Mouse (Mus musculus): Measurements from ENCODE around the gene Sept11. TPM values are rescaled to one million over a fixed set of nuclear protein-coding genes. Genes with fewer than 3 reads are reported as not detected.

Gene Sept11
- polyA plus RNA-seq, 1 experiment from 2014 or later: 251 TPM

DNA sequence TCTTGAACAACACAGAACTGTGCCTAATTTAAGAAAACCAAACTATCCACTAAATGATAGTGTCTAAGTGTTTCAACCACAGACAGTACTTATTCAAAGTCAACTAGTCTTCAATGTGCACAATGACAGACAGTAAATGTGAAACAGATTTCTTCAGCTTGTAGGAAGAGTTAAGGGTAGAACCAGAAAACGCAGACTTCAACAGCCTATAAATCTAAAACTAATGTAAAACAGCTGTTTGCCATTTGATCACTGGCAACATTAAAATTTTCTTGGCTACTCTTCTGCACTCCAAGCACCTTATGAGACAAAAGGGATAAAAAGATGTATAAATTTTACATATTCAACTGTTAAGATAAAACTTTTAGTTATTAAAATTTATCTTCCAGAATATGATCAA lies 107.9 kb downstream of the Sept11 start:
- H3K27me3 ChIP-seq (ENCODE audit: control insufficient read depth, insufficient read depth, low read length): no peaks in the 10 kb centered on the region
- H3K9me3 ChIP-seq (ENCODE audit: control insufficient read depth, low read length): no peaks in the 10 kb centered on the region
- no peak overlapping the region for H3K9ac ChIP-seq (ENCODE audit: low read length)
- no peak overlapping the region for H3K27ac ChIP-seq (ENCODE audit: low read depth, low read length)
- no peak overlapping the region for H3K4me2 ChIP-seq
- DNase-seq (ENCODE audit: low spot score, missing footprints) (no peak), ATAC-seq (ENCODE audit: low FRiP score) (no peak)
- whole genome bisulfite sequencing: 92% methylated on average over 1 of the region's 1 CpGs
- H3K4me3 ChIP-seq (ENCODE audit: low read depth, low read length): no peak overlapping the region
- H3K4me1 ChIP-seq (ENCODE audit: control insufficient read depth, insufficient read depth, low read length): no peaks in the 10 kb centered on the region; the same call in 1 of the 2 replicates
- H3K36me3 ChIP-seq (ENCODE audit: control insufficient read depth, insufficient read depth, low read length): peaks cover 6% of the 10 kb centered on the region

DNA sequence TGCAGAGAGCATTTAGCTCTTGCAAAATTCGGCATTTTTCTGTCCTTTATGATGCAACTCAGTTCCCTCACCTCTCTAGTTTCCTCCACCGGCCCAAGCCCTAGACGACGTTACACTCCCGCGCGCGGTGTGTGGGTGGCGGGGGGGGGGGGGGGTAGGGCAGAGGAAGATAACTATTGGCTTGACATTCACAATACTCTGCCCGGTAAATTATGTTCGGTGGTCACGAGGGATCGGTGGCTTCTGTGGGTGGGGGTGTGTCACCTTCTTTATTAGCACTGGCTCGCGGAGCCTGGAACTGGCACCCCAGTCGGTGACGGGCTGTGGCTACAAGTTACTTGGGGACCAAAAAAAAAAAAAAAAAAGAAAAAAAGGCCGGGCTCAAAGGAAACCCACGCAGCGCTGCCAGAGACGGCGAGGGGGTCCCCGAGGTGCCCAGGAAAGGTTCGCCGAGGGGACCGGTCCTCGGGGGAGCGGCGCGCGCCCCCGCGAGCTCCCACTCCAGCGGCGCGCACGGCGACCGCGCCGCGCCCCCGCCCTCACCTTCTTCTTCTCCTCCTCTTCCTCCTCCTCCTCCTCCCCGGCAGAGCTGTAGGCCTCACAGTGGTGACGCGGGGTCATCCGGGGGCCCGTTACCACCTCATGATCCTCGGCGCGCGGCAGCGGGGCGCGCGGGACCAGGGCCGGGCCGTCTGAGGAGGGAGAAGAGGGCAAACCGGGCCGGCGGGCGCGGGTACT lies 112.3 kb downstream of the Sept11 start:
- ATAC-seq (ENCODE audit: low FRiP score) (peak; percentile 70), DNase-seq (ENCODE audit: low spot score, missing footprints) (peak; percentile 93)
- Histone ChIP-seq H3K4me2 (peak overlapping the region; percentile 71), H3K9ac (ENCODE audit: low read length) (peak overlapping the region; percentile 93), H3K4me3 (ENCODE audit: low read depth, low read length) (peak overlapping the region; percentile 93), H3K4me1 (ENCODE audit: control insufficient read depth, insufficient read depth, low read length) (no peaks in the 10 kb centered on the region; the same call in 1 of the 2 replicates), H3K27ac (ENCODE audit: low read depth, low read length) (peak overlapping the region; percentile 86), H3K9me3 (ENCODE audit: control insufficient read depth, low read length) (no peaks in the 10 kb centered on the region), H3K36me3 (ENCODE audit: control insufficient read depth, insufficient read depth, low read length) (no peaks in the 10 kb centered on the region), H3K27me3 (ENCODE audit: control insufficient read depth, insufficient read depth, low read length) (no peaks in the 10 kb centered on the region)
- under 1% methylated on average over 42 of the region's 63 CpGs for WGBS

DNA sequence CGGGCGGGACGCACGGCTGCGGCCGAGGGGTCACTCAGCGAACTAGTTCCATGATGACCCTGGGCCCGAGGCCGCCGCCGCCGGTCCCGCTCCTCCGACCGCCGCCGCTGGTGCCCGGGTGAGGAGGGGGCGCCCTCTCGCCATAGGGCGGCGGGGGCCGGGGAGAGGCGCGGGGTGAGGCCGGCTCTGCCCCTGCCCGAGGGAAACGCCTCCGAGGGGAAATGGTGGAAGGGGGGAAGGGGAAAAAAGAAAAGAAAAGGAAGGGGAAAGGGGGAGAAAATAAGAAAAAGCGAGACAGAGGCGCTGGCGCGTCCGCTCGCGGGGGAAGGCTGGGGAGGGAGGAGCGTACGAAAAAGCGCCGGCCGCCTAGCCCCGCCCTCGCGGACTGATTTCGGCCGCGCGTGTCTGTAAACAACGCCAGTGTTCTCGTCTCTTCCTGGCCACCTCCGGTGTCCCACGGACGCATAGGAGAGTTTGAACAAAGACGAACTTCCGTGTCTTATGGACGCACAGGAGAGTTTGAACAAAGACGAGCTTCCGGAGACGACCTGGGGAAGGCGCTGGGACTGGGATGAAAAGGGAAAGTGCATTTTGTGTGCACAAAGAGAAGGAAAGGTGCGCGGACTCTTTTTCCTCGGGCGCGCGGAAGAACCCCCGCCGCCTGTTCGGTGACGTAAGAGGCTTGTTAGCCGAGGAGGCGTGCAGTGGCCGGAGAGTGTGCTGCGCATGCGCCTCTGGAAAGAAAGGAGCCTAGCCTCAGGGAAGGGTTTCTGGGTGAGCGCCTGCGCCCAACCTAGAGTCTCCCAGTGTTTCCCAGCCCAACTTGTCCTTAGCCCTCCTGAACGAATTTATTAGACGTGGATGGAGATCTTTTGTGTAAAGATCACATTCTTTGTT lies 113.1 kb downstream of the Sept11 start, which contains the start of the genes Ccni and 2010109A12Rik:
TSS of gene Ccni (minus strand) at position 387 of the 897 bp plus-strand sequence.
TSS of gene 2010109A12Rik (plus strand) at position 410 of the 897 bp plus-strand sequence.
- under 1% methylated on average over 78 of the region's 79 CpGs for WGBS
- H3K4me3 ChIP-seq (ENCODE audit: low read depth, low read length): peak within 1 kb of the TSS; percentile 93
- peak within 1 kb of the TSS; percentile 71 for H3K4me2 ChIP-seq
- no peaks in the 10 kb centered on the region for H3K27me3 ChIP-seq (ENCODE audit: control insufficient read depth, insufficient read depth, low read length)
- H3K36me3 ChIP-seq (ENCODE audit: control insufficient read depth, insufficient read depth, low read length): no peaks in the 10 kb centered on the region
- peak within 1 kb of the TSS; percentile 93 for H3K9ac ChIP-seq (ENCODE audit: low read length)
- peak within 1 kb of the TSS; percentile 86 for H3K27ac ChIP-seq (ENCODE audit: low read depth, low read length)
- no peaks in the 10 kb centered on the region; the same call in 1 of the 2 replicates for H3K4me1 ChIP-seq (ENCODE audit: control insufficient read depth, insufficient read depth, low read length)
- DNase-seq (ENCODE audit: low spot score, missing footprints) (peak; percentile 100), ATAC-seq (ENCODE audit: low FRiP score) (peak; percentile 96)
- H3K9me3 ChIP-seq (ENCODE audit: control insufficient read depth, low read length): no peaks in the 10 kb centered on the region

GRCm38 (mm10) chr5:93207006-93207348 lies 113.7 kb downstream of the Sept11 start:
- Histone ChIP-seq H3K27me3 (ENCODE audit: control insufficient read depth, insufficient read depth, low read length) (no peaks in the 10 kb centered on the region), H3K4me2 (peak overlapping the region; percentile 46), H3K4me3 (ENCODE audit: low read depth, low read length) (peak overlapping the region; percentile 93), H3K36me3 (ENCODE audit: control insufficient read depth, insufficient read depth, low read length) (no peaks in the 10 kb centered on the region), H3K27ac (ENCODE audit: low read depth, low read length) (peak overlapping the region; percentile 86; the same call in 1 of the 2 replicates), H3K9me3 (ENCODE audit: control insufficient read depth, low read length) (no peaks in the 10 kb centered on the region), H3K9ac (ENCODE audit: low read length) (peak overlapping the region; percentile 93), H3K4me1 (ENCODE audit: control insufficient read depth, insufficient read depth, low read length) (no peaks in the 10 kb centered on the region; the same call in 1 of the 2 replicates)
- WGBS: 9% methylated on average over 6 of the region's 6 CpGs
- peak; percentile 31 for ATAC-seq (ENCODE audit: low FRiP score)
- peak; percentile 93 for DNase-seq (ENCODE audit: low spot score, missing footprints)

DNA sequence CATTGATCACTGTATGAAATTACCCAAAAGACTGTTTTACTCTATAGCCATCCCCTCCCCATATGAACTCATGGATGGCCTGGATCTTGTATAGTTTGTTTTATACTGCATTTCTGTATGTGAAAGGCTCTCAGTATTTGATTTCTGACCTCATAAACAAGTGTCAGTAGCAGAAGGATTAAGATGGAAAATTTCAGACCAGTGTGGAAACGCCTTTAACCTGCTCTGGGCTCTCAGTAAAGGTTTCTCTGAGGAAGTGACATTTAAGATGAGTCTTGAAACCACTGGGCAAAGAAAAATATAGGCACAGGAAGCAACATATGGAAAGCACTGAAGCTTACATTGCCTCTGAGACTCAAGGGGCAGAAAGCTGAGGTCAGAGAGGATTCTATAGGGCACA lies 114.3 kb downstream of the Sept11 start:
- no peak for ATAC-seq (ENCODE audit: low FRiP score)
- H3K4me2 ChIP-seq: no peak overlapping the region; the same call in 1 of the 2 replicates
- no peak overlapping the region for H3K4me3 ChIP-seq (ENCODE audit: low read depth, low read length)
- WGBS: 85% methylated on average over 1 of the region's 1 CpGs
- H3K36me3 ChIP-seq (ENCODE audit: control insufficient read depth, insufficient read depth, low read length): no peaks in the 10 kb centered on the region
- DNase-seq (ENCODE audit: low spot score, missing footprints): peak; percentile 76
- H3K27ac ChIP-seq (ENCODE audit: low read depth, low read length): no peak overlapping the region
- H3K9me3 ChIP-seq (ENCODE audit: control insufficient read depth, low read length): no peaks in the 10 kb centered on the region
- H3K27me3 ChIP-seq (ENCODE audit: control insufficient read depth, insufficient read depth, low read length): no peaks in the 10 kb centered on the region
- H3K4me1 ChIP-seq (ENCODE audit: control insufficient read depth, insufficient read depth, low read length): no peaks in the 10 kb centered on the region; the same call in 1 of the 2 replicates
- no peak overlapping the region for H3K9ac ChIP-seq (ENCODE audit: low read length)

DNA sequence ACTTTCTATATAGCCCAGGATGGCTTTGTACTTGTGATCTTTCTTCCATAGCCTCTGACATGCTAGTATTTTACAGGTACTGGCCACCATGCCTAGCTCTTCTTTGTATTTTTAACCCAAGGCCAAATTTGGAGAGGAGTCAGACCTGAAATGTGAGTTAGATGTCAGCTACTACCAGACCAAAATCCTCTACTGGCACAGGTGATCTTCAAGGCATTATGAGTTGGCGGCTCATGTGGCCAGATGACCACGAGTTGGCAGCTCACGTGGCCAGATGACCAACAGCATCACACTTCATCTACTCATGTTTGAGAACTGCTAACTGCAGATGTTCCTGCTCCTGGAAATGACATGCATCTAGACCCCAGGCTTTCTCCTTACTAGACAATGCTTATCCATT lies 125.1 kb downstream of the Sept11 start:
- whole genome bisulfite sequencing: 90% methylated on average over 3 of the region's 3 CpGs
- H3K9me3 ChIP-seq (ENCODE audit: control insufficient read depth, low read length): no peaks in the 10 kb centered on the region
- H3K27me3 ChIP-seq (ENCODE audit: control insufficient read depth, insufficient read depth, low read length): no peaks in the 10 kb centered on the region
- H3K27ac ChIP-seq (ENCODE audit: low read depth, low read length): no peak overlapping the region
- H3K9ac ChIP-seq (ENCODE audit: low read length): no peak overlapping the region
- H3K4me2 ChIP-seq: no peak overlapping the region
- DNase-seq (ENCODE audit: low spot score, missing footprints): no peak
- H3K4me3 ChIP-seq (ENCODE audit: low read depth, low read length): no peak overlapping the region
- ATAC-seq (ENCODE audit: low FRiP score): no peak
- H3K36me3 ChIP-seq (ENCODE audit: control insufficient read depth, insufficient read depth, low read length): no peaks in the 10 kb centered on the region
- no peaks in the 10 kb centered on the region for H3K4me1 ChIP-seq (ENCODE audit: control insufficient read depth, insufficient read depth, low read length)

GRCm38 (mm10) chr5:93221661-93222060 lies 128.4 kb downstream of the Sept11 start:
- H3K9me3 ChIP-seq (ENCODE audit: control insufficient read depth, low read length): no peaks in the 10 kb centered on the region
- no peak for ATAC-seq (ENCODE audit: low FRiP score)
- no peaks in the 10 kb centered on the region for H3K4me1 ChIP-seq (ENCODE audit: control insufficient read depth, insufficient read depth, low read length)
- peak; percentile 19 for DNase-seq (ENCODE audit: low spot score, missing footprints)
- no peak overlapping the region for H3K27ac ChIP-seq (ENCODE audit: low read depth, low read length)
- 76% methylated on average over 3 of the region's 3 CpGs for WGBS
- no peak overlapping the region for H3K4me2 ChIP-seq
- no peak overlapping the region for H3K4me3 ChIP-seq (ENCODE audit: low read depth, low read length)
- H3K9ac ChIP-seq (ENCODE audit: low read length): no peak overlapping the region
- no peaks in the 10 kb centered on the region for H3K27me3 ChIP-seq (ENCODE audit: control insufficient read depth, insufficient read depth, low read length)
- no peaks in the 10 kb centered on the region for H3K36me3 ChIP-seq (ENCODE audit: control insufficient read depth, insufficient read depth, low read length)

DNA sequence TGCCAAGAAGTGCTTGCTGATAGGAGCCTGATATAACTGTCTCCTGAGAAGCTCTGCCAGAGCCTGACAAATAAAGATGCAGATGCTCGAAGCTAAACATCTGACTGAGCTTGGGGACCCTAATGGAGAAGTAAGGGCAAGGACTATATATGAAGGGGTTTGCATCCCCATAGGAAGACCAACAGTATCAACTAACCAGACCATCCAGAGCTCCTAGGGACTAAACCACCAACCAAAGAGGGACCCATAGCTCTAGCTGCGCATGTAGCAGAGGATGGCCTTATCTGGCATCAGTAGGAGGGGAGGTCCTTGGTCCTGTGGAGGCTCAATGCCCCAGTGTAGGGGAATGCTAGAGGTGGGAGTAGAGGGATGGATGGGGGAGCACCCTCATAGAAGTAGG lies 131.3 kb downstream of the Sept11 start:
- DNase-seq (ENCODE audit: low spot score, missing footprints) (peak; percentile 69), ATAC-seq (ENCODE audit: low FRiP score) (no peak)
- Histone ChIP-seq H3K9me3 (ENCODE audit: control insufficient read depth, low read length) (no peaks in the 10 kb centered on the region), H3K4me3 (ENCODE audit: low read depth, low read length) (no peak overlapping the region), H3K4me1 (ENCODE audit: control insufficient read depth, insufficient read depth, low read length) (no peaks in the 10 kb centered on the region), H3K27ac (ENCODE audit: low read depth, low read length) (no peak overlapping the region), H3K27me3 (ENCODE audit: control insufficient read depth, insufficient read depth, low read length) (no peaks in the 10 kb centered on the region), H3K9ac (ENCODE audit: low read length) (no peak overlapping the region), H3K4me2 (no peak overlapping the region), H3K36me3 (ENCODE audit: control insufficient read depth, insufficient read depth, low read length) (no peaks in the 10 kb centered on the region)
- WGBS: 93% methylated on average over 2 of the region's 2 CpGs

Measured in midbrain, embryonic 11.5 days (tissue).